Mouse (Mus musculus) midbrain, embryonic 11.5 days (tissue): ENCODE results near the gene Thbs3. TPM values are rescaled to one million over a fixed set of nuclear protein-coding genes. Genes with fewer than 3 reads are reported as not detected.

Experiments
- ATAC-seq: fragments of 200-750 bp; cut with Nextera tagmentation; 2 replicates; pipeline ENCODE4 v1.8.0; 2017; ENCODE audit warnings: moderate TSS enrichment, moderate library complexity; ENCODE audit not compliant: low FRiP score
- DNase-seq: peaks from one replicate; pipeline ENCODE4 v3.0.0; 2015; ENCODE audit warnings: low spot score; ENCODE audit errors: missing footprints
- H3K27ac ChIP-seq: fragments of 300-500 bp; sonication (generic); 2 replicates; pipeline ENCODE4 v1.5.1; 2014; ENCODE audit warnings: low read depth, low read length
- H3K27me3 ChIP-seq: fragments of 300-500 bp; sonication (generic); 2 replicates; pipeline ENCODE4 v1.6.1; 2014; ENCODE audit warnings: mild to moderate bottlenecking, low read length, moderate library complexity, mixed read lengths; ENCODE audit not compliant: control insufficient read depth, insufficient read depth
- H3K36me3 ChIP-seq: fragments of 300-500 bp; sonication (generic); 2 replicates; pipeline ENCODE4 v1.6.1; 2014; ENCODE audit warnings: mild to moderate bottlenecking, low read length, moderate library complexity, mixed read lengths; ENCODE audit not compliant: control insufficient read depth, insufficient read depth
- H3K4me1 ChIP-seq: fragments of 300-500 bp; sonication (generic); 2 replicates; pipeline ENCODE4 v1.6.1; 2014; ENCODE audit warnings: low read length; ENCODE audit not compliant: control insufficient read depth, insufficient read depth
- H3K4me2 ChIP-seq: fragments of 300-500 bp; sonication (generic); 2 replicates; pipeline ENCODE4 v1.6.1; 2014; ENCODE audit warnings: mild to moderate bottlenecking, moderate library complexity
- H3K4me3 ChIP-seq: fragments of 300-500 bp; sonication (generic); 2 replicates; pipeline ENCODE4 v1.5.1; 2014; ENCODE audit warnings: low read depth, low read length
- H3K9ac ChIP-seq: fragments of 300-500 bp; sonication (generic); 2 replicates; pipeline ENCODE4 v1.6.1; 2014; ENCODE audit warnings: low read length
- H3K9me3 ChIP-seq: fragments of 300-500 bp; sonication (generic); 2 replicates; pipeline ENCODE4 v1.6.1; 2016; ENCODE audit warnings: low read length; ENCODE audit not compliant: control insufficient read depth
- WGBS: fragments of 180-500 bp; shearing (Covaris S2); extraction: QIAGEN DNeasy Blood & Tissue Kit; methylation state at CpG from one replicate; pipeline ENCODE4 v1.1.7; 2014; 5-methylcytosine and 5-hydroxymethylcytosine counted together
- polyA plus RNA-seq: library from polyadenylated mRNA; unstranded; fragments of >200 nt; fragmentation: Nextera tagmentation; extraction: Ambion mirVana; gene quantifications from 2 replicates; pipeline ENCODE4 v1.2.1, GENCODE M21; 2014

The Thbs3 gene
- polyA plus RNA-seq, 1 experiment from 2014 or later, result 55.8 TPM

- Histone ChIP-seq H3K4me1 (peaks cover 14% of the 10 kb centered on the region), H3K9me3 (no peaks in the 10 kb centered on the region), H3K9ac (no peak overlapping the region), H3K4me3 (no peak overlapping the region), H3K27ac (no peak overlapping the region), H3K27me3 (no peaks in the 10 kb centered on the region), H3K4me2 (no peak overlapping the region; the same call in 1 of the 2 replicates), H3K36me3 (peaks cover 22% of the 10 kb centered on the region)
- DNase-seq (no peak), ATAC-seq (no peak)
- 94% methylated on average over 11 of the region's 11 CpGs for WGBS
Observed at GRCm38 (mm10) chr3:89179056-89179455, 35.9 kb upstream of the Thbs3 start.

GRCm38 (mm10) chr3:89181749-89182500, 33.1 kb upstream of the Thbs3 start:
- no peaks in the 10 kb centered on the region for H3K27me3 ChIP-seq

DNA sequence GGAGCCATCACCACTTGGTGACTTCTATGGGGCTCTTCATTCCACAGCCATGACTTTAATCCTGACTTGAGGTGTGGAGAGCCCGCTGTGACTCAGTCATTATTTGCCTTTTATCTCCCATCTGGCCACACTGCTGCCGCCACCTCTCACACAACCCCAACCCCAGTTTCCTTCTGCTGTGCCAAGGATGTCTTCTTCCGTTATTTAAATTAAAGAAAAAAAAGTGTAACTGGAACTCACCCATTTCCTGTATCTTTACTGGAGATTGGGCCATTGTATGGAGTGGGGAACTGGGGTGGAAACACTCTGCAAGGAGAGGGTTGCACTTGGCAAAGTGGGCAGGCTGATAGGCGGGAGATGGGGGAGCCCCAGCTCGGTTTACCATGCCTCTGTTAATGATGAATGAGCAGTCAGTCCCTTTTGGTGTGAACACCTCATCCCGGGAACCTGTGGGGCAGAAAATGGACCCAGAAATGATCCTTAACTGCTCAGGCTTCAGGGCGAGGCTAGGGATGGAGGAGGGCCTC, 32.4 kb upstream of the Thbs3 start:
- Histone ChIP-seq H3K9ac (no peak overlapping the region; the same call in 1 of the 2 replicates), H3K4me2 (peak overlapping the region; percentile 92; the same call in 1 of the 2 replicates), H3K36me3 (peaks cover 7% of the 10 kb centered on the region; the same call in 1 of the 2 replicates), H3K4me3 (peak overlapping the region; percentile 48), H3K27ac (no peak overlapping the region; the same call in 1 of the 2 replicates), H3K9me3 (no peaks in the 10 kb centered on the region), H3K4me1 (peaks cover 29% of the 10 kb centered on the region), H3K27me3 (no peaks in the 10 kb centered on the region)
- DNase-seq (no peak), ATAC-seq (peak; percentile 26)
- WGBS, result 53% methylated on average over 7 of the region's 7 CpGs

More at GRCm38 (mm10) chr3:89181749-89182500, 33.1 kb upstream of the Thbs3 start:
- WGBS, result 93% methylated on average over 27 of the region's 27 CpGs
- Histone ChIP-seq H3K9ac (no peak overlapping the region), H3K36me3 (peaks cover 7% of the 10 kb centered on the region; the same call in 1 of the 2 replicates), H3K4me1 (peaks cover 26% of the 10 kb centered on the region), H3K4me3 (no peak overlapping the region), H3K9me3 (no peaks in the 10 kb centered on the region), H3K27ac (no peak overlapping the region), H3K4me2 (no peak overlapping the region)
- ATAC-seq (no peak), DNase-seq (no peak)

- peak within 1 kb of the TSS; percentile 92 for H3K4me2 ChIP-seq
- peak within 1 kb of the TSS; percentile 48 for H3K4me3 ChIP-seq
- peaks cover 7% of the 10 kb centered on the region; the same call in 1 of the 2 replicates for H3K36me3 ChIP-seq
- H3K9me3 ChIP-seq, result no peaks in the 10 kb centered on the region
- 7% methylated on average over 39 of the region's 39 CpGs for WGBS
- peak within 1 kb of the TSS; percentile 67 for H3K9ac ChIP-seq
- ATAC-seq (peak; percentile 95), DNase-seq (peak; percentile 98)
- H3K27ac ChIP-seq, result peak within 1 kb of the TSS; percentile 49
- H3K4me1 ChIP-seq, result peaks cover 23% of the 10 kb centered on the region
- no peaks in the 10 kb centered on the region for H3K27me3 ChIP-seq
Observed at GRCm38 (mm10) chr3:89183058-89183958, 31.7 kb upstream of the Thbs3 start, which contains the start of gene Fam189b. Gene Fam189b, plus strand, starts transcription at chr3:89183143.

DNA sequence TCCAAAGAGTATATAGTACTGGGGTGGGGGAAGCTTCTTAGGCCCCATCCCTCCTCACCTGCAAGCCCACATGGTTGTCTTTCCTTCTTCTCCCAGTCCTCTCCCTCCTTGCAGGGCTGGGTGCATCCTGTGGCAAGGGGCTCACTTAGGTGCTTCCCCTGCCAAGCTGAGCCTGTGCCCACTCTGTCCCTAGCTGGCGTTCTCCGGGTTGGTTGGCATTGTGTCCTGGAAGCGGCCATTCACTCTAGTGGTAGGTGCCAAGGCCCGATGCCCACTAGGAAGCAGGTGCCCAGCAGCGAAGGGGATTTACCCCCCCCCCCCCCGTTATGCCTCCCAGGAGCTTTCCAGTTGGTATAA, 31.0 kb upstream of the Thbs3 start:
- peak overlapping the region; percentile 48 for H3K4me3 ChIP-seq
- peak overlapping the region; percentile 49; the same call in 1 of the 2 replicates for H3K27ac ChIP-seq
- peak overlapping the region; percentile 67 for H3K9ac ChIP-seq
- DNase-seq (no peak), ATAC-seq (no peak; the same call in 1 of the 2 replicates)
- peaks cover 20% of the 10 kb centered on the region for H3K4me1 ChIP-seq
- H3K36me3 ChIP-seq, result peaks cover 7% of the 10 kb centered on the region; the same call in 1 of the 2 replicates
- H3K27me3 ChIP-seq, result no peaks in the 10 kb centered on the region
- peak overlapping the region; percentile 92 for H3K4me2 ChIP-seq
- H3K9me3 ChIP-seq, result no peaks in the 10 kb centered on the region
- 85% methylated on average over 6 of the region's 6 CpGs for WGBS

DNA sequence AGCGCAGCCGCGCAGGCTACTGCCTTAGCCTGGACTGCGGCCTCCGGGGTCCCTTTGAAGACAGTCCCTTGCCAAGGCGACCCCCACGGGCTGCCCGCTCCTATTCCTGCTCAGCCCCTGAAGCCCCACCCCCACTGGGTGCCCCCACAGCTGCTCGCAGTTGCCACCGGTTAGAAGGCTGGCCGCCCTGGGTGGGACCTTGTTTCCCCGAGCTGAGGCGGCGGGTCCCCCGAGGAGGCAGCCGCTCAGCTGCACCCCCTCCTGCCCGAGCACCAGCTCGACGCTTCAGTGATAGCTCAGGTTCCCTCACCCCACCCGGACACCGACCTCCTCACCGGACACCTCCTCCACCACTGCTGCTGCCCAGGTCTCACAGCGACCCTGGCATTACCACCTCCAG, 27.8 kb upstream of the Thbs3 start:
- Histone ChIP-seq H3K27me3 (no peaks in the 10 kb centered on the region), H3K4me1 (peaks cover 20% of the 10 kb centered on the region), H3K36me3 (no peaks in the 10 kb centered on the region), H3K4me2 (no peak overlapping the region), H3K9me3 (no peaks in the 10 kb centered on the region), H3K9ac (0 out of 2 replicates have a peak overlapping the region, but pooled peaks have one; percentile 10), H3K4me3 (no peak overlapping the region), H3K27ac (no peak overlapping the region)
- WGBS, result 26% methylated on average over 23 of the region's 23 CpGs
- ATAC-seq, result no peak
- DNase-seq, result no peak

DNA sequence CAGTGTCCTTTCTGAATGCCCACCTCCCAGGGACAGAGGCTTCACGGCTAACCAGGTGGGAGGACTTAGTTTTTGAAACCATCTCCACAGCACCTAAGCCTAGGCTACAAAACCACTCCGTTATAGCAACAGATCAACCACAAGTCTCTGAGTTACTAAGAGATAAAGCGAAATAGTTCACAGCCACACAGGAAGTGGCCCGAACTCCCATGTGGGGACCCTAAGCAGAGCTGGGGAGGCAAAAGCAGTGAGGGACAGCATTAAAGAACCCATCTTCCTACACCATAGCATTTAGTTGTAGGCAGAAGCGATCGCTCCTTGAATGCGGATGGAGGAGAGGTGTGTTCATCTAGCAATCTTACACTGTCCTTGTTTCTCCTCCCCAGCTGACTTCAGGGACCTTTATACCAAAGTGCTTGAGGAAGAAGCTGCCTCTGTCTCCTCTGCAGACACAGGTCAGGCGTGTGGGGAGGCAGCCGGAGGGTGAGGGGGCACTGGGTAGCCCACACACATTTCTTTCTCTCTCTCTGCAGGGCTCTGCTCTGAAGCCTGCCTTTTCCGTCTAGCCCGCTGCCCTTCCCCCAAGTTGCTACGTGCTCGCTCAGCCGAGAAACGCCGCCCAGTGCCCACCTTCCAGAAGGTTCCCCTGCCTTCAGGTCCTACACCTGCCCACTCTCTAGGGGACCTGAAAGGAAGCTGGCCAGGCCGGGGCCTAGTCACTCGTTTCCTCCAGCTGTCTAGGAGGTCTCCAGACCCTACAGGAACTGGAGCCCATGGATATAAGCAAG, 27.1 kb upstream of the Thbs3 start:
- H3K27ac ChIP-seq, result no peak overlapping the region
- 56% methylated on average over 18 of the region's 18 CpGs for WGBS
- no peak overlapping the region for H3K9ac ChIP-seq
- no peak overlapping the region for H3K4me2 ChIP-seq
- no peaks in the 10 kb centered on the region for H3K9me3 ChIP-seq
- no peak for ATAC-seq
- H3K27me3 ChIP-seq, result no peaks in the 10 kb centered on the region
- no peak for DNase-seq
- H3K36me3 ChIP-seq, result no peaks in the 10 kb centered on the region
- no peak overlapping the region for H3K4me3 ChIP-seq
- H3K4me1 ChIP-seq, result peaks cover 20% of the 10 kb centered on the region

DNA sequence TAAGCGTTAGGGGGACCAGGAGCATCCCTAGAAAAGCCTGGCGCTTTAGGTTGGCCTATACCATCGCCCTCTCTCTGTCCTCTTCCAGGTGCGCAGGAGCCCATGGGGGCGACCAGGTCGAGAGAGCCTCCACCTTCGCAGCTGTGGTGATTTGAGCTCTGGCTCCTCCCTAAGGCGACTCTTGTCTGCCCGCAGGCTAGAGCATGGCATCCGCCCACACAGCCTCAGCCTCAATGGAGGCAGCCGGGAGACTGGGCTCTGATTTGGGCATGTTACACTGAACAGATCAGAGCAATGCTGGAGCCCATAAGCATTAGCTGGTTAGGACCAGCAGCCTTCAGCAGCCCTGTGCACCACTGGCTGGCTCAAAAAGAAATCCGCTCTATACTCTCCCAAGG, 26.5 kb upstream of the Thbs3 start:
- WGBS, result 56% methylated on average over 12 of the region's 12 CpGs
- H3K4me1 ChIP-seq, result peaks cover 20% of the 10 kb centered on the region
- DNase-seq (no peak), ATAC-seq (no peak)
- H3K27me3 ChIP-seq, result no peaks in the 10 kb centered on the region
- H3K36me3 ChIP-seq, result no peaks in the 10 kb centered on the region
- H3K4me3 ChIP-seq, result no peak overlapping the region
- no peak overlapping the region for H3K4me2 ChIP-seq
- H3K9me3 ChIP-seq, result no peaks in the 10 kb centered on the region
- no peak overlapping the region for H3K27ac ChIP-seq
- H3K9ac ChIP-seq, result no peak overlapping the region
